Mouse (Mus musculus) kidney, postnatal 0 days (tissue): ENCODE measurements at regions not wholly inside any gene's neighbourhood (a gene's known extent, or its start where the extent isn't known, plus 50 kb on each side); places are given as distances from the start of the nearest gene placed in this dataset.

Experiments used
- ATAC-seq: fragments of 200-750 bp; cut with Nextera tagmentation; replicated peaks from 2 replicates; pipeline ENCODE4 v1.8.0; 2017; ENCODE audit warnings: low read depth, moderate number of reproducible peaks, moderate TSS enrichment, moderate library complexity; ENCODE audit not compliant: low FRiP score
- DNase-seq: peaks from one replicate; pipeline ENCODE4 v3.0.0-alpha.2; 2016; ENCODE audit warnings: low spot score
- H3K27ac ChIP-seq: fragments of 300-500 bp; sonication (generic); 2 replicates; pipeline ENCODE4 v1.5.1; 2014; ENCODE audit warnings: mild to moderate bottlenecking
- H3K27me3 ChIP-seq: fragments of 300-500 bp; sonication (generic); 2 replicates; pipeline ENCODE4 v1.6.1; 2014; ENCODE audit warnings: low read length, mixed read lengths; ENCODE audit not compliant: insufficient read depth
- H3K36me3 ChIP-seq: fragments of 300-500 bp; sonication (generic); 2 replicates; pipeline ENCODE4 v1.6.1; 2014; ENCODE audit warnings: low read length, mixed read lengths; ENCODE audit not compliant: insufficient read depth
- H3K4me1 ChIP-seq: fragments of 300-500 bp; sonication (generic); replicated peaks from 2 replicates; pipeline ENCODE4 v1.6.1; 2014; ENCODE audit warnings: antibody characterized with exemption, low read length, mixed read lengths; ENCODE audit not compliant: insufficient read depth
- H3K4me2 ChIP-seq: fragments of 300-500 bp; sonication (generic); 2 replicates; pipeline ENCODE4 v1.6.1; 2014; ENCODE audit warnings: mild to moderate bottlenecking, low read length, moderate library complexity, mixed read lengths
- H3K4me3 ChIP-seq: fragments of 300-500 bp; sonication (generic); replicated peaks from 2 replicates; pipeline ENCODE4 v1.5.1; 2014; ENCODE audit warnings: low read depth, low read length
- H3K9ac ChIP-seq: fragments of 300-500 bp; sonication (generic); 2 replicates; pipeline ENCODE4 v1.6.1; 2014; ENCODE audit warnings: low read depth, low read length
- H3K9me3 ChIP-seq: fragments of 300-500 bp; sonication (generic); replicated peaks from 2 replicates; pipeline ENCODE4 v1.6.1; 2016; ENCODE audit warnings: low read length, inconsistent platforms, mixed read lengths
- CTCF ChIP-seq: IDR thresholded peaks from 2 replicates; pipeline ENCODE4 v1.5.1; 2016; ENCODE audit warnings: antibody characterized with exemption, low read depth, mild to moderate bottlenecking, moderate library complexity
- WGBS: fragments of 180-500 bp; shearing (Covaris S2); extraction: QIAGEN DNeasy Blood & Tissue Kit; methylation state at CpG from one replicate; pipeline ENCODE4 v1.1.7; 2014; 5-methylcytosine and 5-hydroxymethylcytosine counted together

- no peaks in the 10 kb centered on the region for H3K36me3 ChIP-seq
- H3K4me3 ChIP-seq, result no peak overlapping the region
- no peak overlapping the region for H3K27ac ChIP-seq
- no peak overlapping the region for H3K4me2 ChIP-seq
- H3K9ac ChIP-seq, result no peak overlapping the region
- H3K9me3 ChIP-seq, result no peaks in the 10 kb centered on the region
- H3K4me1 ChIP-seq, result no peaks in the 10 kb centered on the region
- WGBS, result 32% methylated on average over 4 of the region's 4 CpGs
- no peaks in the 10 kb centered on the region for H3K27me3 ChIP-seq
- DNase-seq (no peak), ATAC-seq (no peak)
- no peak for TF ChIP-seq CTCF
These were observed 422.2 kb downstream of the Cmpk2 start for GRCm38 (mm10) chr12:26891190-26891589.

GRCm38 (mm10) chr12:26886635-26887014, 417.6 kb downstream of the Cmpk2 start:
- Histone ChIP-seq H3K9me3 (no peaks in the 10 kb centered on the region), H3K4me1 (no peaks in the 10 kb centered on the region; the same call in none of the 2 replicates), H3K4me3 (no peak overlapping the region), H3K27me3 (no peaks in the 10 kb centered on the region), H3K4me2 (no peak overlapping the region), H3K9ac (no peak overlapping the region), H3K27ac (no peak overlapping the region), H3K36me3 (no peaks in the 10 kb centered on the region)
- no peak for TF ChIP-seq CTCF
- 76% methylated on average over 7 of the region's 7 CpGs for WGBS
- ATAC-seq (no peak), DNase-seq (no peak)

GRCm38 (mm10) chr12:26885831-26886634, 417.0 kb downstream of the Cmpk2 start:
- Histone ChIP-seq H3K27me3 (no peaks in the 10 kb centered on the region), H3K36me3 (no peaks in the 10 kb centered on the region), H3K4me1 (no peaks in the 10 kb centered on the region; the same call in none of the 2 replicates), H3K4me2 (no peak overlapping the region), H3K9ac (no peak overlapping the region), H3K9me3 (no peaks in the 10 kb centered on the region), H3K4me3 (no peak overlapping the region), H3K27ac (no peak overlapping the region)
- WGBS, result 36% methylated on average over 12 of the region's 12 CpGs
- DNase-seq (peak; percentile 27), ATAC-seq (no peak)
- no peak for TF ChIP-seq CTCF

GRCm38 (mm10) chr12:26885083-26885482, 416.1 kb downstream of the Cmpk2 start:
- ATAC-seq, result no peak

GRCm38 (mm10) chr12:26884156-26884555, 415.2 kb downstream of the Cmpk2 start:
- no peaks in the 10 kb centered on the region for H3K27me3 ChIP-seq
- no peak overlapping the region for H3K4me2 ChIP-seq
- no peak overlapping the region for H3K27ac ChIP-seq
- ATAC-seq (no peak), DNase-seq (peak; percentile 78)
- H3K9me3 ChIP-seq, result no peaks in the 10 kb centered on the region
- WGBS, result 26% methylated on average over 5 of the region's 5 CpGs
- no peak overlapping the region for H3K9ac ChIP-seq
- no peak for TF ChIP-seq CTCF
- no peaks in the 10 kb centered on the region; the same call in none of the 2 replicates for H3K4me1 ChIP-seq
- H3K36me3 ChIP-seq, result no peaks in the 10 kb centered on the region
- H3K4me3 ChIP-seq, result no peak overlapping the region

More at GRCm38 (mm10) chr12:26885083-26885482, 416.1 kb downstream of the Cmpk2 start:
- Histone ChIP-seq H3K9me3 (no peaks in the 10 kb centered on the region), H3K27me3 (no peaks in the 10 kb centered on the region), H3K4me3 (no peak overlapping the region), H3K4me2 (no peak overlapping the region), H3K27ac (no peak overlapping the region), H3K4me1 (no peaks in the 10 kb centered on the region; the same call in none of the 2 replicates), H3K9ac (no peak overlapping the region), H3K36me3 (no peaks in the 10 kb centered on the region)
- WGBS, result 53% methylated on average over 3 of the region's 3 CpGs
- no peak for TF ChIP-seq CTCF
- peak; percentile 27 for DNase-seq

- Histone ChIP-seq H3K27me3 (no peaks in the 10 kb centered on the region), H3K4me1 (no peaks in the 10 kb centered on the region), H3K9ac (no peak overlapping the region), H3K4me2 (no peak overlapping the region), H3K9me3 (no peaks in the 10 kb centered on the region), H3K4me3 (no peak overlapping the region), H3K27ac (no peak overlapping the region), H3K36me3 (no peaks in the 10 kb centered on the region)
- ATAC-seq (no peak), DNase-seq (peak; percentile 14)
- no peak for TF ChIP-seq CTCF
- WGBS, result 38% methylated on average over 2 of the region's 2 CpGs
These were observed 408.7 kb downstream of the Cmpk2 start for GRCm38 (mm10) chr12:26877691-26878121.
